Mouse (Mus musculus) cortical plate, adult 2 months (tissue): Measurements from ENCODE around the gene Nudt1.
A peak's percentile ranks its signal among the peaks of the same experiment; 100 is the strongest.

ENCODE experiments used
- CTCF ChIP-seq: fragments of 200-500 bp; IDR thresholded peaks from 2 replicates; pipeline ENCODE4 v1.5.1; 2011; ENCODE audit warnings: mild to moderate bottlenecking, control low read depth, low read length; ENCODE audit not compliant: insufficient read depth; ENCODE audit errors: extremely low read depth
- POLR2A ChIP-seq: fragments of 200-500 bp; IDR thresholded peaks from 2 replicates; pipeline ENCODE4 v1.6.1; 2011; ENCODE audit warnings: mild to moderate bottlenecking, low read length, control low read depth; ENCODE audit not compliant: insufficient read depth; ENCODE audit errors: extremely low read depth

- TF ChIP-seq CTCF (peak; percentile 67), POLR2A (peak; percentile 87)
Measured at GRCm38 (mm10) chr5:140331615-140332512, 10.4 kb downstream of the Nudt1 start, which contains the start of gene Mrm2.
